Mouse (Mus musculus): ENCODE results near the gene Eif5b.

GRCm38 (mm10) chr1:38003046-38003445, 5.2 kb downstream of the Eif5b start:
- no peak for TF ChIP-seq EP300 (IDR thresholded peaks at IDR 0.05; ENCODE audit: low read depth)
- no peak for TF ChIP-seq CTCF (IDR thresholded peaks at IDR 0.05; ENCODE audit: low read depth)

All from heart, postnatal 0 days (tissue).